Mouse (Mus musculus): ENCODE measurements at regions not wholly inside any gene's neighbourhood (a gene's known extent, or its start where the extent isn't known, plus 50 kb on each side); places are given as distances from the start of the nearest gene placed in this dataset.

DNA sequence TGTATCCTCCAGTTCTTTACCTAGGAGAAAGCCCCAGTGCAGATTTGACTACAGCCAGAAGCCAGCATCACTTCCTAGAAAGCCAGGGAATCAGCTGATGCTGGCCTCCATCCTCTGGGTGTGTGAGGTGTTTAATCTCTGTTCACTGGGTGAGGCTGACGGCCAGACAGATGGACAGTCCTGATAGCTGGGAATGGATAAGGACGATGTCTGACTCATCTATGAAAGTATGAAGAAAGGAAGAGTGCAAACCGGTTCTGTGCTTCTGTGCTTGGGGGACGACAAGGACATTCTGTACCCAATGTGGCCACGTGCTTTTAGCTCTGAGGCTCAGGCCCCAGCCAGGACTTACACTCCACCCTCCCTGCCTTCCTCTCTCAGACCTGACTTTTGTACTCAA, 80.5 kb upstream of the Med13l start:
- TF ChIP-seq MAFK (IDR thresholded peaks at IDR 0.05; ENCODE audit: insufficient read depth, low read depth, low read length) (no peak), ZC3H11A (IDR thresholded peaks at IDR 0.05; ENCODE audit: borderline replicate concordance, low read depth, low read length) (no peak)
